Mouse (Mus musculus): ENCODE measurements at regions not wholly inside any gene's neighbourhood (a gene's known extent, or its start where the extent isn't known, plus 50 kb on each side); places are given as distances from the start of the nearest gene placed in this dataset.
A peak's percentile ranks its signal among the peaks of the same experiment; 100 is the strongest.

DNA sequence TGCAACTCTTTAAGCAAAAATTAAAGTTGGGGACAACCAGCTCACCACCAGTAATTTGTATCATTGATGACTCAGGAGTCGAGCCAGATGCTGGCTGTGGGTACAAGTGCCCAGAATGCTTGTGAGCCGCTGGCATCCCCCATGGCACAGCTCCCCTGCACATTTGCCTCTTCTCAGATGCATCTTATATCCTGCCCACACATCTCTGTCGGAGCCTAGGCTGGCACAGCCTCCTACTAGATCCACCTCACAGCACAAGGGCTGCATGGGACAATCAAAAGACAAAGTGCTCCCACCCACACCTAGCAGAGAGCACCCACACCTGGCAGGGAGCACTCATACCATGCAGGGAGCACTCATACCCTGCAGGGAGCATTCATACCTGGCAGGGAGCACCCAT lies 109.6 kb downstream of the Cryba4 start:
- ATAC-seq (replicated peaks) = no peak
- no peaks in the 10 kb centered on the region for H3K9me3 ChIP-seq
- 85% methylated on average over 3 of the region's 3 CpGs for WGBS
- H3K27ac ChIP-seq = no peak overlapping the region
- no peaks in the 10 kb centered on the region for H3K27me3 ChIP-seq (replicated peaks)
- no peaks in the 10 kb centered on the region for H3K36me3 ChIP-seq (replicated peaks)
- H3K9ac ChIP-seq = no peak overlapping the region
- H3K4me1 ChIP-seq = no peaks in the 10 kb centered on the region
- no peak overlapping the region for H3K4me2 ChIP-seq
- H3K4me3 ChIP-seq = no peak overlapping the region

DNA sequence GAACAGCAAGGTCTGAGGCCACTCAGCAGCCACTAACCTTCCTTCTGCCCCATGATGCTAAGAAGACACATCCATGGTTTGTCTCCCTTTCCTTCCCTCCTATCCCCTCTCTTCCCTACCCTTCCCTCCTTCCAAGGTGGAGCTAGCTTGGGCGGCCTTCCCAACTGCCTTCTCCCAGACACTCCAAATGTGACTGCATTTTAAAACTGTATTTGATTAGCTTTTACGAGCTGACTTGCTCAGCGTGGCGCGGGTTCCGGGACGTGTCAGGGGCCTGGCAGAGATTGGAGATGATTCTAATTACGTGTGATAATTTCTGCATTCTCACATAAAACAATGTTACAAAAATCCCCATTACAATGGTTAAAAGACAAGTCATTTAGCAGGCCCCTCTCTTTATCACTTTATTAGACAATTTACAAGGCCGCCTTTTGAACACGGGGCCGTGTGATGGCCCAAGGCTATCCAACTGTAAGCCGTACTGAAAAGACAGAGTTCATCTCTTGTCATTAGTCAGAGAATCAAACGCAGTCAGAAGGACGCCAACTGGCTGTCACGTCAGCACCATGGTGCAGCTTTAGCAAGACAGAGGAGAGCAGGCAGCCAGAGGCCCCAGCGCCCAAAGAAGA lies 108.2 kb downstream of the Cryba4 start:
- Histone ChIP-seq H3K4me1 (no peaks in the 10 kb centered on the region), H3K36me3 (replicated peaks) (no peaks in the 10 kb centered on the region), H3K27ac (no peak overlapping the region), H3K9me3 (no peaks in the 10 kb centered on the region), H3K27me3 (replicated peaks) (no peaks in the 10 kb centered on the region), H3K4me3 (no peak overlapping the region), H3K4me2 (no peak overlapping the region), H3K9ac (no peak overlapping the region)
- WGBS = 67% methylated on average over 16 of the region's 16 CpGs
- ATAC-seq (replicated peaks) = no peak

DNA sequence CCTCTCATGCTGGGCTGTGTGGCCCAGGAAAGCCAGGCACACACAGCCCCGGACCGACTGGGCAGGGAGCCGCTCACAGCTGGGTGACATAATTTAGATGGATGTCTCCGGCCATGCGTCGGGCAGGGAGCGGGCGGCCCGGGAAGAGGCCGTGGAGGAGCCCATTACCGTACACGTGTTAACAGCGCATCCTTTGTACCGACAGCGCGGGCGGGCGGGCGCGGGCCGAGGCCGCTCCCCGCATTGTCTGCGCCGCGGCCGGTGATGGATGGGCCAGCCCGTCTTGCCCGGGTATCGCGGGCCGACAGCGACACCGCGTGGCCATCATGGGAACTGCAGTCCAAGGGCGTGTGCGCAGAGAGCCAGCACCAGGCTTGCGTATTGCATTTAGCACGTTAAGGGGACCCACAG lies 98.6 kb downstream of the Cryba4 start:
- Histone ChIP-seq H3K4me3 (peak overlapping the region; percentile 33), H3K27ac (peak overlapping the region; percentile 56; the same call in 1 of the 2 replicates), H3K4me2 (peak overlapping the region; percentile 62), H3K9ac (peak overlapping the region; percentile 47; the same call in 1 of the 2 replicates), H3K36me3 (replicated peaks) (no peaks in the 10 kb centered on the region), H3K4me1 (peaks cover 6% of the 10 kb centered on the region; the same call in 1 of the 2 replicates), H3K9me3 (no peaks in the 10 kb centered on the region), H3K27me3 (replicated peaks) (peaks cover 10% of the 10 kb centered on the region)
- ATAC-seq (replicated peaks) = peak; percentile 71
- under 1% methylated on average over 39 of the region's 39 CpGs for WGBS

DNA sequence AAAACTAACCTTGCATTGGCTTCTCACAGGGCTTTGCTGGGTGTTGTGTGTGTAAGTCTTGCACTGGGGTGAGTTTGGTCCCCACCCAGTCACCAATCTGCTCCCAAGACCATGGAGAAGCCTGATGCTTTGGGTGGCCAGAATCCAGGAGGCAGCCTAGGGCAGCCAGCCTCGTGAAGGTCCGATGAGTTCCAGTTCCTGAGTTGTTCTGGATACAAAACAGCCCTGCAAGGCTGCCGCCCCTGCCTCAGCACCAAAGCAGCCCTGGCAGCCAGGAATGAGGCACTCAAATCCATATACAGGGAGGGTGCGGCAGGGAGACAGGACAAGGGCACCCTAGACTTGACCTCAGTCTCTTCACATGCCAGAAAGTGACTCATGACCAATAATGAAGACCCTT lies 97.7 kb downstream of the Cryba4 start:
- Histone ChIP-seq H3K4me2 (no peak overlapping the region), H3K36me3 (replicated peaks) (no peaks in the 10 kb centered on the region), H3K9ac (no peak overlapping the region), H3K27ac (no peak overlapping the region), H3K27me3 (replicated peaks) (peaks cover 10% of the 10 kb centered on the region), H3K9me3 (no peaks in the 10 kb centered on the region), H3K4me1 (peaks cover 6% of the 10 kb centered on the region; the same call in 1 of the 2 replicates), H3K4me3 (no peak overlapping the region)
- ATAC-seq (replicated peaks) = no peak
- WGBS = 75% methylated on average over 4 of the region's 4 CpGs

DNA sequence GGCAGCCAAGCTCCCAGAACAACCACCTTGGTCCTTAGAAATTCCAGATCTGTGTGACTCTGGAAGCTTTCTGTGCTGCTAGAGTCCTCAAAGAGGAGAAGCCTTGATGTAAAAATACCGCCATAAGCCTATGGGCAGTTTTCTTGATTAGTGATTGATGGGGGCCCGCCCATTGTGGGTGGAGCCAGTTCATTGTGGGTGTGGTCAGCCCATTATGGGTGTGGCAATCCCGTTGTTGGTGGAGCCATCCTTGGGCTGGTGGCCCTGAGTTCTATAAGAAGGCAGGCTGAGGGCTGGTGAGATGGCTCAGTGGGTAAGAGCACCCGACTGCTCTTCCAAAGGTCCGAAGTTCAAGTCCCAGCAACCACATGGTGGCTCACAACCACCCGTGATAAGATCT lies 97.3 kb downstream of the Cryba4 start:
- WGBS = 69% methylated on average over 6 of the region's 6 CpGs
- H3K4me3 ChIP-seq = no peak overlapping the region
- H3K9ac ChIP-seq = no peak overlapping the region
- no peaks in the 10 kb centered on the region for H3K9me3 ChIP-seq
- no peak for ATAC-seq (replicated peaks)
- H3K27me3 ChIP-seq (replicated peaks) = peaks cover 10% of the 10 kb centered on the region
- H3K4me1 ChIP-seq = peaks cover 6% of the 10 kb centered on the region; the same call in 1 of the 2 replicates
- H3K36me3 ChIP-seq (replicated peaks) = no peaks in the 10 kb centered on the region
- H3K27ac ChIP-seq = no peak overlapping the region
- no peak overlapping the region for H3K4me2 ChIP-seq

DNA sequence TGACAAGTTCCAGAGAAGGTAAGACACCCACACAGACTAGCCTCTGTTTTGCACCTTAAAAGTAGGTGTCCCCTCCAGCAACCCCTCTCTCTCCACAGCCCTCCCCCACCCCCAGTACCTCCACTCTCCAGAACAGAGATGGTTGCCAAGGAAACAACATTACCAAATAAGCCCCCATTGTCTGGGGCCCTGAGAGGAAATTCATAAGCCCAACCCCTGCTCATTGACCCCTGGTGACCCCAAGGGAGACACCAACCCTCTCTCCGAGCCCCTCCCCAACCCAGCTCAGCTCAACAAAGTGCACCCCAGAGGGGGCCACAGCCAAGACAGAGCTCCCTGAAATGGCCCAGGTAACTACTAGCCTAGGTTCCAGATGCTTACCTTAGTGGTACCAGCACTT lies 96.3 kb downstream of the Cryba4 start:
- Histone ChIP-seq H3K9me3 (no peaks in the 10 kb centered on the region), H3K4me2 (no peak overlapping the region), H3K4me3 (no peak overlapping the region), H3K4me1 (peaks cover 6% of the 10 kb centered on the region; the same call in 1 of the 2 replicates), H3K27ac (no peak overlapping the region), H3K27me3 (replicated peaks) (peaks cover 10% of the 10 kb centered on the region), H3K36me3 (replicated peaks) (no peaks in the 10 kb centered on the region), H3K9ac (no peak overlapping the region)
- WGBS = 22% methylated on average over 1 of the region's 1 CpGs
- no peak for ATAC-seq (replicated peaks)

DNA sequence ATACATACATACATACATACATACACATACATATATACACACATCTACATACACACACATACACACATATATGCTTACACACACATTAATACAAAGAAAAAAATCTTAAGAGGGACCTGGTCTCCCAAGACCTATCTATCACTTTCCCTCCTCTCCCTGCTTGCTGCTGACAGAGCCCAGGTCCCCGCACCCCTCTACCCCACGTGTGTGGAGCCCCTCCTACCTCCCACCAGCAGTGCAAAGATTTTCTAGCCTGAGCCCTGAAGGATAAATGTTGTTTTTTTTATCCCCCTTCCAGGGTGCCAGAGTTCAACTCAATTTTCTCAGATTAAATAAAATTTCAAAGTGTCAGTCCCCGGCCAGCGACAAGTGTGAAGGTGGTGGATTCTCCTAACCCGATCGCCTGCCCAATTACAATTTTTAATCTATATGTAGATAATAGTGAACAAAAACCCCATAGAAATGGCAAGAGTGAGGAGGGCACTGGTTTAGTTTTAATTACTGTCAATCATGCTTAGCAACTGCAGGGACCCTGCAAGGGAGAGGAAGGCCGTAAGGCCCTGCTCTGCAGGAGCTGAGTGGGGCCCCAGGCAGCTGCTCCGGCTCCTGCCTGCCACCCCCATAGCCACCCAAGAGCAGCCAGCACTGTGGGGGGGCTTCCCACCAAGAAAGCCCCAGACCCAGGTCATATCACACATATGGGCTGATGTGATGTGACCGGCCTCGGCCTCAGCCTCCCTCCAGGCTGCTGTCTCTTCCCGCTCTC lies 85.7 kb downstream of the Cryba4 start:
- Histone ChIP-seq H3K4me3 (no peak overlapping the region), H3K27ac (peak overlapping the region; percentile 3; the same call in 1 of the 2 replicates), H3K4me2 (no peak overlapping the region), H3K9me3 (no peaks in the 10 kb centered on the region), H3K36me3 (replicated peaks) (no peaks in the 10 kb centered on the region), H3K27me3 (replicated peaks) (0 out of 2 replicates have a peak, but pooled peaks cover 3% of the 10 kb centered on the region), H3K4me1 (peaks cover 11% of the 10 kb centered on the region), H3K9ac (no peak overlapping the region)
- 0 out of 2 replicates have a peak, but pooled peaks have one; percentile 58 for ATAC-seq (replicated peaks)
- 13% methylated on average over 11 of the region's 11 CpGs for WGBS

DNA sequence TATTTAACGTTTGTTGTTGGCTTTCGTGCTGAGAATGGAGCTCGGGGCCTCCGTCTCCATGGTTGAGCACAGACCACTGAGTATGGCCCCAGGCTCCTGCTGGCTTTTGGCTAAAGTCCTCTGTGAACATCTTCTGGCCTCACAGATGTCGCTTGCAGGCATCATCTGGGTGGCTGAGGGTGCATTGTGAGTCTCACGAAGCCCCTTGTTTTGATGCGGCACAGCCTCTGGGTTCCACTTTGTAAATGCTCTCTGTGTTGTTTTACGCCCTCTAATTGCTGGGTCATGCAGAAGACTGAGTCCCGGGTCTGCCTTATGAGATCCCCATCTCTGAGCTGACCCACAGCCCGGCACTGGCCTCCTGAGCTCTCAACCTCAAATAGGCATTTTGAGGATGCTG lies 84.5 kb downstream of the Cryba4 start:
- WGBS = 42% methylated on average over 10 of the region's 10 CpGs
- Histone ChIP-seq H3K4me2 (no peak overlapping the region), H3K27ac (no peak overlapping the region), H3K4me1 (peaks cover 11% of the 10 kb centered on the region), H3K9ac (no peak overlapping the region), H3K9me3 (no peaks in the 10 kb centered on the region), H3K36me3 (replicated peaks) (no peaks in the 10 kb centered on the region), H3K27me3 (replicated peaks) (0 out of 2 replicates have a peak, but pooled peaks cover under 1% of the 10 kb centered on the region), H3K4me3 (no peak overlapping the region)
- no peak for ATAC-seq (replicated peaks)

DNA sequence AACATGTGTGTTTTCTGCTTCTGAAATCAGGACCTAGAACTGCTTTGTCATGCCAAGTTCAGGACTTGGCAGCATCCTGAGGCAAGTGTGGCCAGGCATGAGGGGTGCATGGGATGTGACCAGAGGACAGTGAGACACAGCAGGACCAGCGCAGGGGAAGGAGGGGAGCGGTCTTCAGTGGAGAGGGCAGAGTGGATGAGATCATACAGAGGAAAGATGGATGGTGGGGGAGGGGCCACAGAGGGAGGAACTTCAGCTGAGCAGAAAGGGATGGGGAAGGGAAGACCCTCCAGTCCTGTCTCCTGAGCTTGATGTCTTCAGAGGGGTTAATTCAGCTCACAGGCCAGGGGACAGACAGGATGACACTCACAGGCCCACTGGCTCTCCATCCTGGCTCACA lies 81.0 kb downstream of the Cryba4 start:
- Histone ChIP-seq H3K36me3 (replicated peaks) (no peaks in the 10 kb centered on the region), H3K27me3 (replicated peaks) (no peaks in the 10 kb centered on the region), H3K4me2 (no peak overlapping the region), H3K4me3 (no peak overlapping the region), H3K27ac (no peak overlapping the region), H3K9ac (no peak overlapping the region), H3K4me1 (peaks cover 16% of the 10 kb centered on the region), H3K9me3 (no peaks in the 10 kb centered on the region)
- no peak for ATAC-seq (replicated peaks)
- 93% methylated on average over 2 of the region's 2 CpGs for WGBS

DNA sequence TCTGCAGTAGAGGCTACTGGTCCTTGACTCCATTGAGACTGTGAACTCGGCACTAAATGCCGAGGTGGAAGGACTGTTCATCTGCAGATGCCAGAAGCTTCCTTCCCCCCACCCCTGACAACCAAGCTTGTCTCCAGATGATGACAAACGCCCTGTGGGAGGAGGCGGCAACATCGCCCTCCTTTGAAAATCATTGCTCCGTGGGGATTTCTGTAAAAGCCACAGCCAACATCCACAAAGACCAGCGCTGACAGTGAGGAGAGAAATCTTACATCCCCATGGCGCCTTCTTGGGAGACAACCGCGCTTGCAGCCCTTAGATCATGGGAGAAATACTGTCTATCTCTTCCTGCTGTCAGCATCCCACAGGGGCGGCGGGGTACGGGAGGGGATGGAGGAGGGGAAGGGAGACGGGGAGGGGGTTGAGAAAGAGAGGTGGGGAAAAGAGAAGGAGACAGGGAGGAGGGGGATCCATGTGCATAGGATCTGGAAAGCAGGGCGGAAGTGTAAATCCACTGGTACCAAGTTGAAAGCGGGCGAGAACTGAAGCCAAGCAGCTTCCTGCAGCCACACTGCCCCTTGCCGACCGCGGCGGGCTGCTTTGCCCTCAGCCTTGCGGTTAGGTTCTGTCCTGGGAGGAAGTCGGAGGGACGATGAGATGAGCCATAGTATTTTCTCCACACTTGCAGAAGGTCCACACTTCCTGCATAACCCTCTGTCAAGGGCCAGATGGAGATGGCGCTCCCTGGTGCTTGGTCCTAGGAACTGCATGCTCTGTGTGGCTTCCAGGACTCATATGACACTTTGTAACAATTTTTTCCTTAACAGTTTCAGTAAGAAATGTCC lies 72.9 kb downstream of the Cryba4 start:
- H3K4me1 ChIP-seq = peaks cover 13% of the 10 kb centered on the region
- 21% methylated on average over 25 of the region's 25 CpGs for WGBS
- no peaks in the 10 kb centered on the region for H3K36me3 ChIP-seq (replicated peaks)
- no peaks in the 10 kb centered on the region for H3K27me3 ChIP-seq (replicated peaks)
- H3K27ac ChIP-seq = peak overlapping the region; percentile 59; the same call in 1 of the 2 replicates
- peak overlapping the region; percentile 41 for H3K4me2 ChIP-seq
- ATAC-seq (replicated peaks) = 0 out of 2 replicates have a peak, but pooled peaks have one; percentile 45
- H3K9ac ChIP-seq = no peak overlapping the region
- H3K4me3 ChIP-seq = peak overlapping the region; percentile 20
- H3K9me3 ChIP-seq = no peaks in the 10 kb centered on the region

DNA sequence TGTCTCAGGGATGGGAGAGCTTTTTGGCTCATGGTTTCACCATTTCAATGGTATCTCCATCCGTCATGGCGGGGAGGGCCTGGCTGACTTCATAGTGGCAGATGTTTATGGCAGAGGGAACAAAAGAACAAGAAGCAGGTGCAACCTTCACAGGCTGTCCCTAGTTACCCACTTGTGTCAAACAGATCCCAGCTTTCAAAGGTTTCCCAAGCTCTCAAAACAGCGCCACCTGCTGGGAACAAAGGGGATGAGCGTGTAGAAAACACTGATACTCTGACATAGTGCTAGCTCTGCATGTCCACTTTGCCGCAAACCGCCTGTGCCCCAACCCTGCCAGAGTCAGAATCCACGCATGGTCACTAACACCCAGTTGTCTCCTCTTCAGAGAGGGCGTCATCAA lies 69.5 kb downstream of the Cryba4 start:
- H3K27me3 ChIP-seq (replicated peaks) = no peaks in the 10 kb centered on the region
- whole genome bisulfite sequencing = 43% methylated on average over 8 of the region's 8 CpGs

DNA sequence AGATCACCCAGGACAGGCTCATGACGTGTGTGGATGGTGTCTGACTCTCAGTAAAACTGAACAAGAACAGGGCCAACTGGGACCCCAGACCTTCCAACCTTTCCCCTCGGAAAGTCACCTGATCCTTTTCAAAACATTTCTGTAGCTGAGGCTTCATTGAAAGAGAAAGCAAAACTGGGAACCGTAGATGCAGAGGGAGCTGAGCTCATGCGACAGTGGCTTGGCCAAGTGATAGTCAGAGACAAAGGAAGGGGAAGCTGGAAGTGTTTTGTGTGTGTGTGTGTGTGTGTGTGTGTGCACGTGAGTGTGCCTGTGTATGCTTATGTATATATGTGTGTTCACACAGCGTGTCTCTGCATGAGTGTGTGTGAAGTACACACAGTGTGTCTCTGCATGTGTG lies 56.7 kb downstream of the Cryba4 start:
- no peak overlapping the region for H3K4me2 ChIP-seq
- 81% methylated on average over 6 of the region's 6 CpGs for WGBS

More for the DNA sequence above, 69.5 kb downstream of the Cryba4 start:
- Histone ChIP-seq H3K36me3 (replicated peaks) (no peaks in the 10 kb centered on the region), H3K9ac (no peak overlapping the region), H3K4me3 (no peak overlapping the region), H3K9me3 (no peaks in the 10 kb centered on the region), H3K27ac (no peak overlapping the region), H3K4me2 (no peak overlapping the region), H3K4me1 (peaks cover 7% of the 10 kb centered on the region)
- ATAC-seq (replicated peaks) = no peak

More for the DNA sequence above, 56.7 kb downstream of the Cryba4 start:
- Histone ChIP-seq H3K9me3 (no peaks in the 10 kb centered on the region), H3K36me3 (replicated peaks) (no peaks in the 10 kb centered on the region), H3K27ac (no peak overlapping the region), H3K4me1 (no peaks in the 10 kb centered on the region), H3K4me3 (no peak overlapping the region), H3K9ac (no peak overlapping the region), H3K27me3 (replicated peaks) (no peaks in the 10 kb centered on the region)
- no peak for ATAC-seq (replicated peaks)
